Mouse (Mus musculus) C2C12 (cell line): ENCODE data around the gene Il25. TPM values are rescaled to one million over a fixed set of nuclear protein-coding genes. Genes with fewer than 3 reads are reported as not detected.

ENCODE experiments used
- H3K27me3 ChIP-seq: one replicate; pipeline ENCODE4 v1.6.1; 2011; ENCODE audit not compliant: control insufficient read depth, insufficient read depth, insufficient read length
- H3K36me3 ChIP-seq: one replicate; pipeline ENCODE4 v1.6.1; 2011; ENCODE audit not compliant: control insufficient read depth, insufficient read depth
- H3K4me3 ChIP-seq: one replicate; pipeline ENCODE4 v1.5.1; 2011; ENCODE audit warnings: mild to moderate bottlenecking, control low read depth; ENCODE audit not compliant: poor library complexity, insufficient read depth, severe bottlenecking
- H3K79me2 ChIP-seq: one replicate; pipeline ENCODE4 v1.6.1; 2011; ENCODE audit not compliant: control insufficient read depth, insufficient read depth
- H3K79me3 ChIP-seq: one replicate; pipeline ENCODE4 v1.6.1; 2011; ENCODE audit warnings: low read depth, control low read depth
- H3ac ChIP-seq: one replicate; pipeline ENCODE3; 2011; ENCODE audit warnings: low read depth; ENCODE audit not compliant: control insufficient read depth, insufficient read length
- CEBPB ChIP-seq: IDR thresholded peaks from one replicate; pipeline ENCODE4 v1.6.1; 2011; ENCODE audit warnings: low read depth, mild to moderate bottlenecking, control low read depth, moderate library complexity
- CTCF ChIP-seq: IDR thresholded peaks from one replicate; pipeline ENCODE4 v1.5.1; 2011; ENCODE audit not compliant: control insufficient read depth, insufficient read depth, insufficient read length
- FOSL1 ChIP-seq: IDR thresholded peaks from one replicate; pipeline ENCODE4 v1.8.0; 2011; ENCODE audit warnings: mild to moderate bottlenecking, low read length; ENCODE audit not compliant: poor library complexity, insufficient read depth, severe bottlenecking
- MAX ChIP-seq: IDR thresholded peaks from one replicate; pipeline ENCODE4 v1.6.1; 2011; ENCODE audit warnings: mild to moderate bottlenecking, control low read depth
- MYOD1 ChIP-seq: IDR thresholded peaks from one replicate; pipeline ENCODE4 v1.6.1; 2011; ENCODE audit warnings: low read depth; ENCODE audit not compliant: control insufficient read depth, insufficient read length
- MYOG ChIP-seq: IDR thresholded peaks from one replicate; pipeline ENCODE4 v1.6.1; 2011; ENCODE audit not compliant: control insufficient read depth, insufficient read length; ENCODE audit errors: extremely low read depth
- microRNA-seq: library from miRNA; unstranded; fragments of <30 nt; microRNA quantifications from one replicate; pipeline ENCODE4, GENCODE M21; 2019; ENCODE audit warnings: borderline microRNAs expressed
- polyA plus RNA-seq: library from polyadenylated mRNA; unstranded; fragments of >200 nt; fragmentation: generic; extraction: Trizol; gene quantifications from one replicate; pipeline ENCODE4 v1.2.1, GENCODE M21; 2012; ENCODE audit warnings: missing spikeins

The Il25 gene
- polyA plus RNA-seq, 1 experiment = not detected

GRCm38 (mm10) chr14:54978664-54979063 lies 46.2 kb downstream of the Il25 start:
- Histone ChIP-seq H3K36me3 (no peaks in the 10 kb centered on the region), H3K27me3 (peaks cover 29% of the 10 kb centered on the region), H3K79me2 (no peaks in the 10 kb centered on the region), H3K4me3 (no peak overlapping the region), H3K79me3 (no peaks in the 10 kb centered on the region), H3ac (no peak overlapping the region)
- TF ChIP-seq FOSL1 (no peak), MYOD1 (no peak), CEBPB (no peak), MAX (no peak), MYOG (no peak), CTCF (no peak)

- Histone ChIP-seq H3K79me3 (no peaks in the 10 kb centered on the region), H3ac (no peak overlapping the region), H3K36me3 (no peaks in the 10 kb centered on the region), H3K4me3 (no peak overlapping the region), H3K79me2 (no peaks in the 10 kb centered on the region), H3K27me3 (peaks cover 18% of the 10 kb centered on the region)
- TF ChIP-seq CTCF (no peak), MYOG (no peak), MAX (no peak), FOSL1 (no peak)
Measured at GRCm38 (mm10) chr14:54981934-54982333, 49.4 kb downstream of the Il25 start.

Small RNA genes lying within 50 kb of the gene (microRNA-seq; reads per million reads assigned to microRNA genes)
- gene Mir208a (not detected), gene Mir208b (1.2 reads per million, percentile 26 among the genes with 10 or more reads in this experiment)

Other genes with a start within 250 kb of the Il25 start
- gene 1700123O20Rik, start 246.5 kb upstream of the Il25 start, polyA plus RNA-seq = 40.0 TPM
- 107 TPM for gene Acin1, start 245.8 kb upstream of the Il25 start, polyA plus RNA-seq
- not detected for gene Gm29776, start 233.9 kb upstream of the Il25 start, polyA plus RNA-seq
- gene Cebpe, start 220.5 kb upstream of the Il25 start, polyA plus RNA-seq = not detected
- not detected for gene Slc7a8, start 150.7 kb upstream of the Il25 start, polyA plus RNA-seq
- not detected for gene Rnf212b, start 118.6 kb upstream of the Il25 start, polyA plus RNA-seq
- gene Homez, start 61.7 kb upstream of the Il25 start, polyA plus RNA-seq = 1.3 TPM
- gene Ppp1r3e, start 55.1 kb upstream of the Il25 start, polyA plus RNA-seq = 1.1 TPM
- 16.5 TPM for gene Bcl2l2, start 49.3 kb upstream of the Il25 start, polyA plus RNA-seq
- 0.49 TPM for gene Gm20521, start 49.3 kb upstream of the Il25 start, polyA plus RNA-seq
- 146 TPM for gene Pabpn1, start 40.2 kb upstream of the Il25 start, polyA plus RNA-seq
- 0.27 TPM for gene Slc22a17, start 19.6 kb upstream of the Il25 start, polyA plus RNA-seq
- 0.16 TPM for gene Efs, start 6.6 kb upstream of the Il25 start, polyA plus RNA-seq
- gene Cmtm5, start 3.6 kb downstream of the Il25 start, polyA plus RNA-seq = not detected
- 0.02 TPM for gene Myh6, start 34.2 kb downstream of the Il25 start, polyA plus RNA-seq
- gene Gm17428, start 44.2 kb downstream of the Il25 start, polyA plus RNA-seq = not detected
- gene Myh7, start 61.9 kb downstream of the Il25 start, polyA plus RNA-seq = 0.11 TPM
- 56.0 TPM for gene Ngdn, start 82.8 kb downstream of the Il25 start, polyA plus RNA-seq
- gene Zfhx2, start 159.6 kb downstream of the Il25 start, polyA plus RNA-seq = 0.63 TPM
- gene Thtpa, start 162.1 kb downstream of the Il25 start, polyA plus RNA-seq = 11.5 TPM
- gene Ap1g2, start 173.9 kb downstream of the Il25 start, polyA plus RNA-seq = 3.9 TPM
- not detected for gene Jph4, start 184.2 kb downstream of the Il25 start, polyA plus RNA-seq